Mouse (Mus musculus): ENCODE data around the gene Rps18. TPM values are rescaled to one million over a fixed set of nuclear protein-coding genes. Genes with fewer than 3 reads are reported as not detected.
"Not testable (repeated sequence)": the region's sequence is repeated elsewhere in the genome, so short reads cannot be mapped to it uniquely, and the experiment has no call there.

Gene Rps18
- 100 to 1,000 TPM; 464 to 543 TPM for total RNA-seq (2021)
- long read RNA-seq, experiment 1, transcript Rps18-201 (5 exons, 560 nt): major isoform, 139 of 144 reads
- long read RNA-seq, experiment 1, partial matches to known transcripts: 0 of 144 reads
- long read RNA-seq, experiment 1, other reads (novel, unspliced or antisense): 0 of 144 reads
- long read RNA-seq, experiment 2, transcript Rps18-201 (5 exons, 560 nt): major isoform, 159 of 171 reads
- long read RNA-seq, experiment 2, transcript Rps18-209 (4 exons, 536 nt): minor isoform, 5 of 171 reads
- long read RNA-seq, experiment 2, partial matches to known transcripts: 2 of 171 reads
- long read RNA-seq, experiment 2, other reads (novel, unspliced or antisense): 2 of 171 reads

DNA sequence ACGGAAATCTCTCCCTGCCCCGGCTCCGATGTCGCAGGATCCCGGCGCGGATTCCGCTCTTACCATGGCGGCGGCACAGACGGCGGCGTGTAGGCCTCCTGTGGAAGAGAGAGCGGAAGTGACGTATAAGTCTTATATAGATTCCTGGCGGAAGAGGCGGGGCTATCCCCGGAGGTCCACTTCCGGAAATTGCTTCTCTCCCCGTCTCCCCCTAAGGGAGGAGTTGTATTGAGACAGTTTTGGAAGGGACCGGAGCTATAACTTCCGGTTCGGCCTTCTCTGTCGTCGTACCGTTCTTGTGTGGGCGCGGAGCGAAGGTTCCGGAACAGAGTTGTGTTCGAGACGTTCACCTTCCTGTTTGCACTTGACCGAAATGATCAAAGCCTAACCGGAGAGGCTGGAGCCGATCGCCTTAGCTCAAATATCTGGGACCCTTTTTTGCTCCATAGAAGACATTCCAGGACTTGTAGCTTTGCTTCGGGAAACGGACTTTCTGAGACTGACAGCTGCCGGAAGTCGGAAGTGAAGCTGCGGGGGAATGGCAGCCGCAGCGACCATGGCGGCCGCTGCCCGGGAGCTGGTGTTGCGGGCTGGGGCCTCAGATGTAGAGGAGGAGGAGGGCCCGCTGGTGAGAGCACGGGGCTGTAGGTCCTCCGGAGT is at the start of gene Rps18, which contains the start of gene Vps52:
Gene Rps18 (minus strand): TSS at position 447 of the 660 bp plus-strand sequence.
Gene Vps52 (plus strand): TSS at position 258 of the 660 bp plus-strand sequence.
- intact Hi-C loops (cut with DNase I; ENCODE audit: low total_unique reads): loop anchor here (5.0 kb wide), 1 partner anchor 1312 kb away; no protein-coding TSS in a partner anchor
- peak; percentile 90 for DNase-seq

DNA sequence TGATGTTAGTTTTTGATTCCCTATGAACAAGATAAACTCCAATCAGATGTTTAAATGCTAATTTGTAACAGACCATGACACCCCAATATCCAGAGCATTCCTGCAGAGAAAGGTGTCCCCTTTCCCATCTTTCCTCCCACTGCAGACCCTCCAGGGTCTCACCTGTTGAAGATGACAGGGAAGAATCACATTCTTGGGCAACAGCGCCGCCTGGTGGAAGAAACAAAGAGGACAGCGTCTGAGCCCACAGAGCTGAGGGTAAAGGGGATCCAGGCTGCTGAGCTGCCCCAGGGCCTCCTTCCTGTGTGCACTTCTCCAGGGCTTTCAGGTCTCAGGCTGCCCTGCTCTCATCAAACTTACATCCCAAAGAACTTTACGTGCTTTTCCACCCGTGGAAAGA is 47.6 kb upstream of the Rps18 start:
- intact Hi-C loops (cut with DNase I; ENCODE audit: low total_unique reads): no loop called here
- no peak for DNase-seq

GRCm38 (mm10) chr17:34000796-34001195 is 45.0 kb upstream of the Rps18 start:
- intact Hi-C loops (cut with DNase I; ENCODE audit: low total_unique reads); DNase-seq: not testable (repeated sequence)

GRCm38 (mm10) chr17:34000150-34000537 is 44.3 kb upstream of the Rps18 start, which contains the start of gene H2-K1:
TSS of gene H2-K1 (minus strand) at chr17:34000347.
- DNase-seq: peak; percentile 87
- intact Hi-C loops (cut with DNase I; ENCODE audit: low total_unique reads): no loop called here

- intact Hi-C loops (cut with DNase I; ENCODE audit: low total_unique reads): no loop called here
- DNase-seq: peak; percentile 19
Observed at GRCm38 (mm10) chr17:33999341-34000149, 43.7 kb upstream of the Rps18 start.

DNA sequence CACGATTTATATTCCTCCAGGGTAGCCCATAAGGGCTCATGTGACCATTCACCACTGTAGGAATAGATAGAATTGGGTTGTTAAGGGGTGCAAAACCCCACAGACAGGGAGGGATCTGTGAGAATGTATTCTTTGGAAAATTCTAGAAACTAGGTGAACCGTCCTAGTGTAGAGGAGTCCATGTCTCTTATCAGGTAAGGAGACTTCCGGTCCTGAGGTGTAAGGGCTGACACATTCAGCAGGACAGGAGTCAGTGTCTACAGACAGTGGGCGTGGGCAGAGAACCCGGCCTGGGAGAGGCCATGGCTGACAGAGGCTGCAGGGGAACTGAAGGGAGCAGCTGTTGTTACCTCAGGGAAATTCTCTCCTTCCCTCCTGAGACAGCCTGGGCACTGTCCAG is 42.9 kb upstream of the Rps18 start:
- intact Hi-C loops (cut with DNase I; ENCODE audit: low total_unique reads); DNase-seq: not testable (repeated sequence)

GRCm38 (mm10) chr17:33997025-33997424 is 41.2 kb upstream of the Rps18 start:
- intact Hi-C loops (cut with DNase I; ENCODE audit: low total_unique reads); DNase-seq: not testable (repeated sequence)

DNA sequence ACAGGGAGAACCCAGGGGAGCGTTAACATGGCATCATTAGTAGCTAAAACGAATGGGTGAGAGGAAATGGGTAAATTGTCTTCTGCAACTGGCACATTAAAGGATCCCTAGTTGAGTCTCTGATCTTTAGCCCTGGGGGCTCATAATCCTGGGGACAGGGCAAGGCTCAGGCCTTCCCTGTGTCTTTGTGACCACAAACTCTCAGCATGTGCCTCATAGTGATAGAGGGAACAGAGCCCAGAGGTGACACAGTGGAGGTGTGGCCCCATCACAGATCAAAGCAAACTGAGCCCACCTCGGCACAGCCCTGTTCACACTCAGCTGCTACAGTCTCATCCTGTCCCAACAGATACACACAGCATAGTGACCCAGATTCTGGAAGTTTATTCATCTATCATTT is 39.9 kb upstream of the Rps18 start:
- intact Hi-C loops (cut with DNase I; ENCODE audit: low total_unique reads): loop anchor here (2.0 kb wide), 1 partner anchor 1275 kb away; no protein-coding TSS in a partner anchor
- no peak for DNase-seq

DNA sequence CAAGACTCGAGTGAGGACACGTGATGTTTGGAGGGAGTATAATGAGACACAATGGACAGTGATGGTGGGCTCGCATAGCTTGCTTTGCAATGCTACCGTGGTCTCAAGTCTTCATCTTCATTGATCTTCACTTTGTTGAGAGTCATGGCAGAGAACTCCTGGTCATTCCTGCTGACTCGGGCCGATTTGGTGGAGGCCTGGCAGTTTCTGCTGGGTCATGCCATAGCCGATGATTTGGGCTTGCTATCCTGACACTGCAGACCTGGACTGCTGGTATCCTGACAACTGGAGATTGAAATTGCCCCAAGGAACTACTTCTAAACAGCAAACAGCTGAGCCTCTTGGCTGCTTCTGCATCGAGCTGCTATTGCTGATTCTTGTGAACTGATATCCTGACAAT is 39.2 kb upstream of the Rps18 start:
- DNase-seq: no peak
- intact Hi-C loops (cut with DNase I; ENCODE audit: low total_unique reads): loop anchor here (2.0 kb wide), 1 partner anchor 1276 kb away; no protein-coding TSS in a partner anchor

GRCm38 (mm10) chr17:33991788-33992664 is 36.2 kb upstream of the Rps18 start:
- intact Hi-C loops (cut with DNase I; ENCODE audit: low total_unique reads): no loop called here

DNA sequence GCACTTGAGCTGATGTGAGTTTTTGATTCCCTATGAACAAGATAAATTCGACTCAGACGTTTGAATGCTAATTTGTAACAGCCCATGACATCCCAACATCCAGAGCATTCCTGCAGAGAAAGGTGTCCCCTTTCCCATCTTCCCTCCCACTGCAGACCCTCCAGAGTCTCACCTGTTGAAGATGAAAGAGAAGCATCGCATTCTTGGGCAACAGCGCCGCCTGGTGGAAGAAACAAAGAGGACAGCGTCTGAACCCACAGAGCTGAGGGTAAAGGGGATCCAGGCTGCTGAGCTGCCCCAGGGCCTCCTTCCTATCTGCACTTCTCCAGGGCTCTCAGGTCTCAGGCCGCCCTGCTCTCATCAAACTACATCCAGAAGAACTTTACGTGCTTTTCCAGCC is 26.3 kb upstream of the Rps18 start:
- DNase-seq; intact Hi-C loops (cut with DNase I; ENCODE audit: low total_unique reads): not testable (repeated sequence)

More at GRCm38 (mm10) chr17:33991788-33992664, 36.2 kb upstream of the Rps18 start:
- peak; percentile 54 for DNase-seq

GRCm38 (mm10) chr17:33981192-33981909 is 25.6 kb upstream of the Rps18 start:
- peak; percentile 84 for DNase-seq
- intact Hi-C loops (cut with DNase I; ENCODE audit: low total_unique reads): not testable (repeated sequence)

- intact Hi-C loops (cut with DNase I; ENCODE audit: low total_unique reads): no loop called here
Observed at GRCm38 (mm10) chr17:33980181-33981035, 24.6 kb upstream of the Rps18 start.

GRCm38 (mm10) chr17:33979512-33980050 is 23.8 kb upstream of the Rps18 start:
- intact Hi-C loops (cut with DNase I; ENCODE audit: low total_unique reads): no loop called here
- no peak for DNase-seq

More at GRCm38 (mm10) chr17:33980181-33981035, 24.6 kb upstream of the Rps18 start:
- DNase-seq: no peak

DNA sequence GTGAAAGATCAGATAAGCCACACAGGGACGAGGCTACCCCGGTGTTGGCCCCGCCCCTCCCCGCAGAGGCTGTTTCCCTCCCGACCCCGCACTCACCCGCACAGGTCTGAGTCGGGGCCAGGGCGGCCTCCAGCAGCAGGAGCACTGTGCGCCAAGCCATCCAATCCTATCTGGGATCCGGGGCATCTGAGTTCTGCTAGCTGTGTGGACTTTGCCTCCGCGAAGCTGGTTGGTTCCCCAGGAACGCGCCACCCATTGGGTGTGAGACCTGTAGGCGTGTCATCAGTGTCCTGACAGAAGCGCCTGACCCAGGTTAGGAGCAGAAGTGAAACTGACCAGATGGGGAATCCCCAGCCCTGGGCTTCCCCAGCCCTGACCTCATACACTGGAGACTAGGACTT is 22.8 kb upstream of the Rps18 start:
- intact Hi-C loops (cut with DNase I; ENCODE audit: low total_unique reads): no loop called here
- peak; percentile 75 for DNase-seq

- intact Hi-C loops (cut with DNase I; ENCODE audit: low total_unique reads): no loop called here
Observed at GRCm38 (mm10) chr17:33977861-33978557, 22.2 kb upstream of the Rps18 start.

More at GRCm38 (mm10) chr17:33977861-33978557, 22.2 kb upstream of the Rps18 start:
- DNase-seq: no peak

Measured in gastrocnemius, postnatal 14 days (tissue).